Mouse (Mus musculus) heart, embryonic 10.5 days (tissue): ENCODE measurements at regions not wholly inside any gene's neighbourhood (a gene's known extent, or its start where the extent isn't known, plus 50 kb on each side); places are given as distances from the start of the nearest gene placed in this dataset.
"Not testable (repeated sequence)": the region's sequence is repeated elsewhere in the genome, so short reads cannot be mapped to it uniquely, and the experiment has no call there.

Source experiments
- DNase-seq: peaks from one replicate; pipeline ENCODE4 v3.0.0-alpha.2; 2017; ENCODE audit warnings: low spot score
- H3K27ac ChIP-seq: fragments of 300-500 bp; sonication (generic); 2 replicates; pipeline ENCODE4 v1.5.1; 2016; ENCODE audit warnings: mild to moderate bottlenecking
- H3K27me3 ChIP-seq: fragments of 300-500 bp; sonication (generic); 2 replicates; pipeline ENCODE4 v1.6.1; 2016; ENCODE audit warnings: mild to moderate bottlenecking; ENCODE audit not compliant: poor library complexity, insufficient read depth, severe bottlenecking
- H3K36me3 ChIP-seq: fragments of 300-500 bp; sonication (generic); 2 replicates; pipeline ENCODE4 v1.6.1; 2016; ENCODE audit warnings: mild to moderate bottlenecking, moderate library complexity
- H3K4me1 ChIP-seq: fragments of 300-500 bp; sonication (generic); 2 replicates; pipeline ENCODE4 v1.6.1; 2016; ENCODE audit warnings: mild to moderate bottlenecking
- H3K4me3 ChIP-seq: fragments of 300-500 bp; sonication (generic); 2 replicates; pipeline ENCODE4 v1.5.1; 2016; ENCODE audit warnings: mild to moderate bottlenecking, moderate library complexity
- H3K9me3 ChIP-seq: fragments of 300-500 bp; sonication (generic); 2 replicates; pipeline ENCODE4 v1.6.1; 2016; ENCODE audit warnings: mild to moderate bottlenecking, moderate library complexity
- WGBS: fragments of 180-500 bp; shearing (Covaris S2); methylation state at CpG from one replicate; pipeline ENCODE4 v1.1.7; 2016; 5-methylcytosine and 5-hydroxymethylcytosine counted together

- H3K4me1 ChIP-seq, H3K9me3 ChIP-seq, H3K27me3 ChIP-seq, H3K36me3 ChIP-seq, H3K4me3 ChIP-seq, H3K27ac ChIP-seq, DNase-seq: not testable (repeated sequence)
- WGBS = 44% methylated on average over 6 of the region's 9 CpGs
These were observed 101.4 kb downstream of the Gm15319 start for GRCm38 (mm10) chr8:20261452-20262181.

GRCm38 (mm10) chr8:20261007-20261406 lies 102.0 kb downstream of the Gm15319 start:
- not testable (repeated sequence) for H3K9me3 ChIP-seq, H3K27ac ChIP-seq, H3K36me3 ChIP-seq, H3K27me3 ChIP-seq, H3K4me1 ChIP-seq, H3K4me3 ChIP-seq, DNase-seq
- no CpG with 5 or more reads among the region's 2 CpGs for WGBS

DNA sequence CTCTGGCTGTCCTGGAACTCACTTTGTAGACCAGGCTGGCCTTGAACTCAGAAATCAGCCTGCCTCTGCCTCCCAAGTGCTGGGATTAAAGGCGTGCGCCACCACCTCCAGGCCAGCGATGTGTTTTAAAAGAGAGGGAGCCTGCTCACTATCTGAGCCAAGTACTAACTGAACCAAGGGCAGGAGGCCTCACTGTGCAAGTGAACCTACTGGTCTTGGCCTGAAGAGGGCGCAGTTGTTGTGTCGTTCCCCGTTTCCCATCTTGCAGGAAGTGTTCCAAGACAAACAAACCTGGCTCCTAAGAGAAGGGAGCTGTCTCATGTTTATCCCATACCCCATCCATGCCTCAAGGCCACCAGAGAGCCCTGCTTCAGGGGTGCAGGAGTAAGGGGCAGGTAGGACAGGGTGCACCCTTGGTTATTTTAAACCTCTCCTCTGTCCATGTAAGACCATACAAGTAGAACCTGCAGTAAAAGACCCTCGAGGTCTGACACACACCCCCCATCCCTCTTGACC lies 102.8 kb downstream of the Gm15319 start:
- H3K4me3 ChIP-seq, H3K9me3 ChIP-seq, H3K27ac ChIP-seq, DNase-seq, H3K27me3 ChIP-seq, H3K4me1 ChIP-seq, H3K36me3 ChIP-seq: not testable (repeated sequence)
- WGBS = 76% methylated on average over 5 of the region's 7 CpGs

DNA sequence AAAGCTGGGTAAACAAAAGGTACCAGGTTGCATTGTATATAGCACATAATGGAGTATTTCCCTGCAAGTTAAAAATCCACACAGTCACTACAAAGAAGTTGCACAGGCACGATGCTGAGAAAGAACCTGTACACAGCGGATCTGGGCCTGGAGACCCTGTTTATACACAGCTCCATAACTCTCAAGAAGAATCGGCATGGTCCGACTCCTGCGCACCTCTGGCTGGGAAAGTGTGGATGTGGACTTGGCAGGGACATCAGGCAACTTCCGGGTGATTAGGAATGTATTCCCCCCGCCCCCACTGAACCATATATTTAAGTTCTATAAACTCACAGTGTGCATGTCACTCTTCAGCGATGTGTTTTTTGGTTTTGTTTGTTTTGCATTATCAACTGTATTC lies 103.3 kb downstream of the Gm15319 start:
- H3K4me3 ChIP-seq, H3K9me3 ChIP-seq, DNase-seq, H3K4me1 ChIP-seq, H3K27ac ChIP-seq, H3K27me3 ChIP-seq, H3K36me3 ChIP-seq: not testable (repeated sequence)
- 83% methylated on average over 8 of the region's 8 CpGs for WGBS
